Mouse (Mus musculus): ENCODE results near the gene Evi2a.

Evi2a gene

GRCm38 (mm10) chr11:79530333-79530761, at the start of gene Evi2a, which contains the start of gene Evi2:
TSS of gene Evi2a (minus strand) at chr11:79530609.
TSS of gene Evi2 (minus strand) at chr11:79530589.
- DNase-seq (ENCODE audit: low spot score in 2 of 2), result peak in 1 of 2 experiments; percentile 21

GRCm38 (mm10) chr11:79577741-79578140, 47.3 kb upstream of the Evi2a start:
- DNase-seq (ENCODE audit: low spot score in 2 of 2), result peak; percentile 65 to 85

GRCm38 (mm10) chr11:79575383-79576073, 45.1 kb upstream of the Evi2a start:
- DNase-seq (ENCODE audit: low spot score in 2 of 2), result no peak

- DNase-seq (ENCODE audit: low spot score in 2 of 2), result no peak
Measured at GRCm38 (mm10) chr11:79573836-79574235, 43.4 kb upstream of the Evi2a start.

DNA sequence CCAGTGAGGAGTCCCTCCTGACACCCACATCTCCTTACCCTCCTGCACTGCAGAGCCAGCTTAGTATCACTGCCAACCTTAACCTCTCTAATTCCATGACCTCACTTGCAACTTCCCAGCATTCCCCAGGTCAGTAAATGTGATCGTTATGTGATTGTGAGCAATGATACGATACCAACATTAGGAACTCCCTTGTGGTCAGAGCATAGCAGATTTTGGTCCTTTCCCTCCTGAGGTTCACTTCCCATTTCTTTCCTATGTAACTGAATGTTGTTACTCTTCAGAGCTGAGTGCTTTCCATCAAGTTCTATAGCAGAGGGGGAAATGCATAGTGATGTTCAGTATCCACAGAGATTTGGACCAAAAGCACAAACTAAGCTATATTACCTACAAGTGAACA, 39.9 kb upstream of the Evi2a start:
- no peak for DNase-seq (ENCODE audit: low spot score in 2 of 2)

- no peak for DNase-seq (ENCODE audit: low spot score in 2 of 2)
Measured at GRCm38 (mm10) chr11:79568197-79568911, 37.9 kb upstream of the Evi2a start.

- DNase-seq (ENCODE audit: low spot score in 2 of 2), result no peak
Measured at GRCm38 (mm10) chr11:79566947-79567346, 36.5 kb upstream of the Evi2a start.

DNA sequence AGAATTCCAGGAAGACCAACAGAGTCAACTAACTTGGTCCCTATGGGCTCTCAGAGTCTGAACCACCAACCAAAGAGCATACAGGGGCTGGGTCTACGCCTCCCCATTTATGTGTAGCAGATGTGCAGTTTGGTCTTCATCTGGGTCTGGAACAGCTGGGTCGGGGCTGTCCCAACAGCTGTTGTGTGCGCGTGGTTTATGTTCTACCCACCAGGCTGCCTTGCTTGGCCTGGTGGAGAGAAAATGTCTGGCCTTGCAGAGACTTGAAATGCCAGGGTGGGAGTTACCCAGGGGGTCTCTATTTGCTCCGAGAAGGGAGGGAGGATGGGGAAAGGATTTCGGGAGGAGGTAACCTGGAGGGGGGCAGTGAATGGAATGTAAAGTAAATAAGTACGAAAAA, 33.1 kb upstream of the Evi2a start:
- DNase-seq (ENCODE audit: low spot score in 2 of 2), result no peak

DNA sequence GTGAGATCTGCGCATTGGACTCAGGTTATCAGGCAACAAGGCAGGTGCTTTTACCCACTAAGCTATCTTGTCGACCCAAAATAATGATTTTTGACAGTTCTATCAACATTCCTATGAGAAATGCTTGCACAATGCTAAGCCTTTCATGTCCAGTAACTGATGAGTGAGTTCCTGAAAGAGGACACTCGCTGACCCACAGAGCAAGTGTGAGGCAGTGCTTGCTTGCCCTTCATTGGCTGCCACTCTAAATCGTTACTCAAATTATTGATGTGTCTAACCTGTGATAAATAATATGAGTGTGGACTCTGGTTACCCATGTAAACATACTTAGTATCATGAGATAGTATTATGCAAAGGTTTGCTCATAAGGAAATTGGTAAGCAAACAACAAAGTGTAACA, 30.1 kb upstream of the Evi2a start:
- DNase-seq (ENCODE audit: low spot score in 2 of 2), result no peak

DNA sequence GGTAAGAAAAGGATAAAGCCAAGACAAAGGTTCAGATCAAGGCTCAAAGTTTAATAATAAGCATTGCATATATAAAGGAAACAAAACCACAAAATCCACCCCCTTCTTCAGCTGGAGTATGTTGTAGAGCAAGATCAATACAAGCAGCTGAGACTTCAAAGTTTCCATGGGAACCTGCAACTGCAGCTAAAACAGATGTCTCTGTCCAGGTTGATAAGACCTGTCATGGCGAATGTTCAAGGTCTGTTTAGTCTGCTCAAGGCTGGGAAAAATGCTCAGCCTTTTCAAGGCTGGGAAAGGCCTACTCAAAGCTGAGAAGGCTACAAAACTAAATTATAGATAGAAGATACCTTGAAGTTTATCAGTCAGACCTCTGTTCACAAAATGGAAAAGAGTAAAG, 22.2 kb upstream of the Evi2a start:
- no peak for DNase-seq (ENCODE audit: low spot score in 2 of 2)

DNA sequence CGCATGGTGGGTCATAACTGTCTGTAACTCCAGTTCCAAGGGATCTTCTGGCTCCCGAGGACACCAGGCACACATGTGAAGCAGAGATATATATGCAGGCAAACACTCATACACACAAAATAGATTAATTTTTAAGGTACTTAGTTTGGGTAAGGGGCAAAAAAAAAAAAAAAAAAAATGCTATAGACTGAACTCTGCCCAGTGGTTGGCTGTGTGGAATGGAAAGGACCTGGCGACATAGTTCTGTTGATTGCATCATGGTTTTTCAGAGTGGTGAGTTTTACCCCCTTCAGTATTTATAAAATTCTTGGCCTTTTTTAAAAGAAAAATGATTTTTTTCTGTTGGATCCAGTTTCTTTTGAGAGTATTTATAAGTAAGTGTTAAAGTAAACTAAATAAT, 5.9 kb upstream of the Evi2a start:
- DNase-seq (ENCODE audit: low spot score in 2 of 2), result no peak

- DNase-seq (ENCODE audit: low spot score in 2 of 2), result no peak
Measured at GRCm38 (mm10) chr11:79535554-79535953, 5.1 kb upstream of the Evi2a start.

- no peak for DNase-seq (ENCODE audit: low spot score in 2 of 2)
Measured at GRCm38 (mm10) chr11:79533950-79534690, 3.7 kb upstream of the Evi2a start.

GRCm38 (mm10) chr11:79533311-79533710, 2.9 kb upstream of the Evi2a start:
- no peak for DNase-seq (ENCODE audit: low spot score in 2 of 2)

DNA sequence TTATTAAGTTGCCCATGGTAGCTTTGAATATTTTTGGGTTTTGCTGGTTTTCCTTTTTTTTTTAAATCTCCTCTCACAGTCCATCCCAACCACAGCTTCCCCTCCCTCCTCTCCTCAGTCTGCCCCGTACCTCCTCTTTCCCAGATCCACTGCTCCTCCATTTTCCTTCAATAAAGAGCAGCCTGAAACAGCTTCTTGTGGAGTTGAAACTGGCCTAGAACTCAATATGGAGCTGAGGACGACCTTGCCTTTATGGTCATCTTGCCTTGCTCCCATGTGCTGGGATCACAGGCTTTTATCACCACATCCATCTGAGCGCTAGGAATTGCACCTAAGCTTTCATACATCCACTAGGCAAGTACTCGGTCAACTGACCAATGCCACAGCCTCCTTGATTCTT, 1.1 kb upstream of the Evi2a start:
- no peak for DNase-seq (ENCODE audit: low spot score in 2 of 2)

GRCm38 (mm10) chr11:79530774-79531173, 365 bp upstream of the Evi2a start:
- no peak for DNase-seq (ENCODE audit: low spot score in 2 of 2)

- no peak for DNase-seq (ENCODE audit: low spot score in 2 of 2)
Measured at GRCm38 (mm10) chr11:79529736-79530135, 673 bp downstream of the Evi2a start.

DNA sequence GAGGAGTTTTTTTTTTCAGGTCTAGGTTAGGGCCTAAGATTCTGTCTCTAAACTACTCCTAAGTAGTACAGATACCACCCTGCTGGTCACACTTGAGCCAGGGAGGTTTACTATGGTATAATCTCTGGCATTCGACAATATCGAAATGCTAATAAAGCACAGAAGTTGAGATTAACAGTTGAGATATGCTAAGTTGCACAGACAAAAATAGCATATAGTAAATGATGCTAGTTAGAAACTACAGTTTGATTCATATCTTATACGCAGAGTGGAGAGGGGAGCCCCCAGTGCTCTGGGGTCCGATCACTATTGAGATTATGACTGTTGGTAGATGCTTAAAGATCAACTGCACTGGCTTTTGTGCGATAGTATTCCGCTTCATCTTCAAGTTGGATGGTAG, 1.2 kb downstream of the Evi2a start:
- DNase-seq (ENCODE audit: low spot score in 2 of 2), result no peak

GRCm38 (mm10) chr11:79528601-79529000, 1.8 kb downstream of the Evi2a start:
- no peak for DNase-seq (ENCODE audit: low spot score in 2 of 2)

- DNase-seq (ENCODE audit: low spot score in 2 of 2), result no peak
Measured at GRCm38 (mm10) chr11:79527739-79528384, 2.5 kb downstream of the Evi2a start.

GRCm38 (mm10) chr11:79527015-79527738, 3.2 kb downstream of the Evi2a start:
- no peak for DNase-seq (ENCODE audit: low spot score in 2 of 2)

All from thymus, postnatal 10 days (tissue).